Comparison of ENCODE assay signal across 23 mouse cellular contexts in the genomic region with DNA sequence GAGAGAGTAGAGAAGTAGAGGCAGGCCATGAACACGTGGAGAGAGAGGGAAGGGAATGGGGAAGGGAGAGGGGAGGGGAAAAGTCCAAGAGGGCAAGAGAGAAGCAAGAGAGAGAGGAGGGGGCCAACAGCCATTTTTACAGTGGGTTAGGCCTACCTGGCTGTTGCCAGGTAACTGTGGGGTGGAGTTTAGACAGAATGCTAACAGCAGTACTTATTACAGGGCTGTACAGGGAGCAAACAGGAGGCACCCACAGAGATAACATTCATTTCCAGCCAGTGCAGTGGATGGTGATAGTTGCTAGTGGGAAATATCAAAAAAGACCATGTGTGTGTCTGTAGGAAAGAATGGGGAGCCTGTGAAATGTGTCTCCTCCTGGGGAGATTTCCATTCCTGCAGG. TPM values are rescaled to one million over a fixed set of nuclear protein-coding genes. Genes with fewer than 3 reads are reported as not detected.
DNase-seq lines count a peak whose midpoint lies in the region; ATAC-seq and TF ChIP-seq lines count a peak whose summit lies in the region.
"Had no signal": no experiment of that assay in that cellular context is flagged by ENCODE, and none has a peak within 500 bp of the region (broad histone marks: within the 10 kb centered on the region; RNA-seq: fewer than 3 reads in every experiment).

No protein-coding gene starts in this region.

- ATAC-seq in intestine, embryonic 15.5 days = peak; percentile 80
- no peak for ATAC-seq in intestine, postnatal 0 days
- peak; percentile 64; the same call in 1 of the 2 replicates for ATAC-seq in intestine, embryonic 16.5 days
- ATAC-seq in stomach, embryonic 15.5 days (ENCODE audit: insufficient read depth, low FRiP score, low read depth) = peak; percentile 43; the same call in 1 of the 2 replicates
- ATAC-seq in stomach, postnatal 0 days (ENCODE audit: low FRiP score, low TSS enrichment) = peak; percentile 57; the same call in 1 of the 2 replicates
- ATAC-seq: activated CD4-positive, CD25-positive, alpha-beta regulatory T cell, adult 4 months; forebrain, embryonic 14.5 days; forebrain, embryonic 16.5 days had no signal

- H3K9ac ChIP-seq in intestine, embryonic 15.5 days = no peak overlapping the region
- H3K9ac ChIP-seq in intestine, postnatal 0 days (ENCODE audit: low read depth, low read length) = no peak overlapping the region
- no peak overlapping the region for H3K9ac ChIP-seq in intestine, embryonic 16.5 days (ENCODE audit: low read depth, low read length)
- H3K9ac ChIP-seq in stomach, embryonic 15.5 days = no peak overlapping the region
- H3K9ac ChIP-seq in stomach, postnatal 0 days (ENCODE audit: low read length) = no peak overlapping the region
- H3K9ac ChIP-seq: embryonic facial prominence, embryonic 12.5 days had no signal

- no peak for TF ChIP-seq EP300 in stomach, postnatal 0 days (optimal IDR thresholded peaks at IDR 0.05)

- H3K4me1 ChIP-seq in intestine, embryonic 15.5 days (replicated peaks) = 0 out of 2 replicates have a peak, but pooled peaks cover under 1% of the 10 kb centered on the region
- no peaks in the 10 kb centered on the region for H3K4me1 ChIP-seq in intestine, postnatal 0 days (replicated peaks; ENCODE audit: control insufficient read depth, insufficient read depth, low read length)
- no peaks in the 10 kb centered on the region; the same call in 1 of the 2 replicates for H3K4me1 ChIP-seq in intestine, embryonic 16.5 days (ENCODE audit: control insufficient read depth, insufficient read depth, low read length)
- H3K4me1 ChIP-seq in stomach, embryonic 15.5 days = no peaks in the 10 kb centered on the region
- no peaks in the 10 kb centered on the region for H3K4me1 ChIP-seq in stomach, postnatal 0 days (replicated peaks; ENCODE audit: control insufficient read depth, insufficient read depth)
- H3K4me1 ChIP-seq in thymus, adult 2 months (replicated peaks; ENCODE audit: control insufficient read depth, insufficient read depth, low read length) = no peaks in the 10 kb centered on the region
- H3K4me1 ChIP-seq: embryonic facial prominence, embryonic 12.5 days had no signal

- H3K27ac ChIP-seq in intestine, embryonic 15.5 days = no peak overlapping the region
- no peak overlapping the region for H3K27ac ChIP-seq in intestine, postnatal 0 days (ENCODE audit: low read depth, low read length)
- no peak overlapping the region for H3K27ac ChIP-seq in intestine, embryonic 16.5 days (ENCODE audit: low read length)
- no peak overlapping the region for H3K27ac ChIP-seq in stomach, embryonic 15.5 days
- no peak overlapping the region for H3K27ac ChIP-seq in stomach, postnatal 0 days (replicated peaks)
- no peak overlapping the region for H3K27ac ChIP-seq in thymus, adult 2 months (ENCODE audit: control insufficient read depth, insufficient read depth, low read length)
- H3K27ac ChIP-seq: embryonic facial prominence, embryonic 10.5 days; embryonic facial prominence, embryonic 12.5 days had no signal

- DNase-seq in stomach, postnatal 0 days (ENCODE audit: low spot score) = no peak
- DNase-seq in kidney, adult 11 months = no peak
- DNase-seq in thymus, adult 2 months = no peak
- DNase-seq in cerebellum, postnatal 4 days (ENCODE audit: low spot score in 2 of 2) = no peak
- DNase-seq: adrenal gland, adult 2 months; adrenal gland, postnatal 10 days; adrenal gland, postnatal 25 days; cerebellum, adult 11 months; cerebellum, adult 18-20 months; cerebellum, adult 8-10 months; cerebellum, adult 9-11 months; cerebellum, postnatal 14 days; cerebellum, postnatal 36 days had no signal

- no peak for TF ChIP-seq POLR2A in thymus, adult 2 months (IDR thresholded peaks at IDR 0.05; ENCODE audit: control insufficient read depth, extremely low read depth, insufficient read depth, low read length, poor library complexity)

- no peak overlapping the region for H3K4me3 ChIP-seq in intestine, embryonic 15.5 days (replicated peaks)
- no peak overlapping the region for H3K4me3 ChIP-seq in intestine, postnatal 0 days (ENCODE audit: low read depth, low read length)
- H3K4me3 ChIP-seq in intestine, embryonic 16.5 days (ENCODE audit: low read length) = no peak overlapping the region
- H3K4me3 ChIP-seq in stomach, embryonic 15.5 days (replicated peaks) = no peak overlapping the region
- H3K4me3 ChIP-seq in stomach, postnatal 0 days (ENCODE audit: low read depth, low read length) = no peak overlapping the region
- no peak overlapping the region for H3K4me3 ChIP-seq in thymus, adult 2 months (ENCODE audit: control insufficient read depth, insufficient read depth, low read length)
- H3K4me3 ChIP-seq: embryonic facial prominence, embryonic 10.5 days; embryonic facial prominence, embryonic 12.5 days had no signal

- no peak overlapping the region for H3K4me2 ChIP-seq in intestine, embryonic 15.5 days (replicated peaks)
- no peak overlapping the region for H3K4me2 ChIP-seq in intestine, postnatal 0 days (replicated peaks; ENCODE audit: low read depth)
- no peak overlapping the region for H3K4me2 ChIP-seq in intestine, embryonic 16.5 days (ENCODE audit: low read depth, low read length)
- H3K4me2 ChIP-seq in stomach, embryonic 15.5 days = no peak overlapping the region
- H3K4me2 ChIP-seq in stomach, postnatal 0 days (replicated peaks; ENCODE audit: low read depth) = no peak overlapping the region
- H3K4me2 ChIP-seq: embryonic facial prominence, embryonic 12.5 days had no signal

- H3K27me3 ChIP-seq in intestine, embryonic 15.5 days (replicated peaks) = no peaks in the 10 kb centered on the region
- H3K27me3 ChIP-seq in intestine, postnatal 0 days (replicated peaks; ENCODE audit: control insufficient read depth, insufficient read depth, low read length) = no peaks in the 10 kb centered on the region
- no peaks in the 10 kb centered on the region for H3K27me3 ChIP-seq in intestine, embryonic 16.5 days (replicated peaks; ENCODE audit: control insufficient read depth, insufficient read depth, low read length)
- H3K27me3 ChIP-seq in stomach, embryonic 15.5 days (replicated peaks) = no peaks in the 10 kb centered on the region
- H3K27me3 ChIP-seq in stomach, postnatal 0 days (ENCODE audit: control insufficient read depth, insufficient read depth, low read length) = no peaks in the 10 kb centered on the region
- no peaks in the 10 kb centered on the region for H3K27me3 ChIP-seq in thymus, adult 2 months (ENCODE audit: control insufficient read depth, insufficient read depth, low read length)
- H3K27me3 ChIP-seq: embryonic facial prominence, embryonic 12.5 days had no signal

- 38% methylated on average over 1 of the region's 1 CpGs for whole genome bisulfite sequencing in intestine, embryonic 15.5 days
- 16% methylated on average over 1 of the region's 1 CpGs for WGBS in intestine, postnatal 0 days
- WGBS in intestine, embryonic 16.5 days = 34% methylated on average over 1 of the region's 1 CpGs
- 33% methylated on average over 1 of the region's 1 CpGs for WGBS in stomach, embryonic 15.5 days
- WGBS in stomach, postnatal 0 days = 35% methylated on average over 1 of the region's 1 CpGs
- 81% methylated on average over 1 of the region's 1 CpGs for WGBS in thymus, adult 2 months

- no peak for TF ChIP-seq CTCF in intestine, postnatal 0 days (IDR thresholded peaks at IDR 0.05; ENCODE audit: low read depth)
- no peak for TF ChIP-seq CTCF in stomach, postnatal 0 days (IDR thresholded peaks at IDR 0.05; ENCODE audit: low read depth)
- TF ChIP-seq CTCF in thymus, adult 2 months (IDR thresholded peaks at IDR 0.05; ENCODE audit: borderline replicate concordance, control insufficient read depth, extremely low read depth, insufficient read depth, low read length, poor library complexity) = no peak

- no peaks in the 10 kb centered on the region for H3K9me3 ChIP-seq in intestine, embryonic 15.5 days
- H3K9me3 ChIP-seq in intestine, postnatal 0 days (ENCODE audit: control insufficient read depth) = no peaks in the 10 kb centered on the region
- no peaks in the 10 kb centered on the region for H3K9me3 ChIP-seq in intestine, embryonic 16.5 days (ENCODE audit: control insufficient read depth, low read length)
- H3K9me3 ChIP-seq in stomach, embryonic 15.5 days = no peaks in the 10 kb centered on the region
- H3K9me3 ChIP-seq in stomach, postnatal 0 days (ENCODE audit: control insufficient read depth, low read length) = no peaks in the 10 kb centered on the region
- H3K9me3 ChIP-seq: embryonic facial prominence, embryonic 10.5 days; embryonic facial prominence, embryonic 12.5 days had no signal

- no peaks in the 10 kb centered on the region for H3K36me3 ChIP-seq in intestine, embryonic 15.5 days
- no peaks in the 10 kb centered on the region for H3K36me3 ChIP-seq in intestine, postnatal 0 days (ENCODE audit: control insufficient read depth, insufficient read depth)
- H3K36me3 ChIP-seq in intestine, embryonic 16.5 days (ENCODE audit: control insufficient read depth, insufficient read depth, low read length) = no peaks in the 10 kb centered on the region
- no peaks in the 10 kb centered on the region for H3K36me3 ChIP-seq in stomach, embryonic 15.5 days
- H3K36me3 ChIP-seq in stomach, postnatal 0 days (ENCODE audit: control insufficient read depth, insufficient read depth, low read length) = no peaks in the 10 kb centered on the region
- no peaks in the 10 kb centered on the region for H3K36me3 ChIP-seq in thymus, adult 2 months (ENCODE audit: control insufficient read depth, insufficient read depth, low read length)
- H3K36me3 ChIP-seq: embryonic facial prominence, embryonic 10.5 days; embryonic facial prominence, embryonic 12.5 days had no signal

RNA-seq across cellular contexts. Expression of a gene that starts 27.5 kb away (rescaled TPM):
- 0.37 and 0.39 TPM in 2 replicates for polyA plus RNA-seq in intestine, embryonic 15.5 days (2015; fragmentation: Nextera tagmentation; extraction: Ambion mirVana)
- 0.26 and 0.34 TPM in 2 replicates for polyA plus RNA-seq in intestine, postnatal 0 days (2015; fragmentation: Nextera tagmentation; extraction: Ambion mirVana)
- polyA plus RNA-seq in intestine, embryonic 16.5 days (2015; fragmentation: Nextera tagmentation; extraction: Ambion mirVana) = 0.18 and 0.22 TPM in 2 replicates
- 0.19 and 0.45 TPM in 2 replicates for polyA plus RNA-seq in stomach, embryonic 15.5 days (2015; fragmentation: Nextera tagmentation; extraction: Ambion mirVana)
- 0.22 and 0.30 TPM in 2 replicates for polyA plus RNA-seq in stomach, postnatal 0 days (2015; fragmentation: Nextera tagmentation; extraction: Ambion mirVana)
- 0.16 and 0.18 TPM in 2 replicates for polyA plus RNA-seq in thymus, adult 2 months (2012; rRNA removed)
- polyA plus RNA-seq: C2C12 had no signal

RNA-seq across cellular contexts. Expression of a gene that starts 46.5 kb away (rescaled TPM):
- 35.3 and 36.6 TPM in 2 replicates for polyA plus RNA-seq in intestine, embryonic 15.5 days (2015; fragmentation: Nextera tagmentation; extraction: Ambion mirVana)
- polyA plus RNA-seq in intestine, postnatal 0 days (2015; fragmentation: Nextera tagmentation; extraction: Ambion mirVana) = 16.9 and 20.4 TPM in 2 replicates
- 13.5 and 26.3 TPM in 2 replicates for polyA plus RNA-seq in intestine, embryonic 16.5 days (2015; fragmentation: Nextera tagmentation; extraction: Ambion mirVana)
- 35.1 and 35.4 TPM in 2 replicates for polyA plus RNA-seq in stomach, embryonic 15.5 days (2015; fragmentation: Nextera tagmentation; extraction: Ambion mirVana)
- 30.2 and 33.5 TPM in 2 replicates for polyA plus RNA-seq in stomach, postnatal 0 days (2015; fragmentation: Nextera tagmentation; extraction: Ambion mirVana)
- 16.6 and 21.4 TPM in 2 replicates for polyA plus RNA-seq in thymus, adult 2 months (2012; rRNA removed)
